Mouse (Mus musculus): ENCODE results near the gene Pxk.

DNA sequence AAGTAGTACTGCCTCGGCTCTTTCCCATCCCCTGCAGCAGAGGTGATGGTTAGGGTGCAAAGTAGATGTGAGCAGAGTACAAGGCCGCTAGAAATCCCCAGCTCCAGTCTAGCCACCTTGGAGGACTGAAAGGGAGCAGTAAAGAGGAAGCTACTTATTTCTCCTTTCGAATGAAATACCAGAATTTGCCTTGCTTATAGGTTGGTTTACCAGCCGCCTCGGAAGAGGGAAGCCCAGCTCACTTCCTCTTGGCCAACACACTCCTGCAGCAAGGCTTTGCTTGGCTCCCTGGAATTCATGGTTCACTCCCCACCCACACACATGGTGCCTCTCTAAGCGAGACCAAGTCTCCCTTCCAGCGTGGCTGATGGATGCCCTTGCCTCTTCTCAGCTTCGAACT, 34.8 kb downstream of the Pxk start:
- TF ChIP-seq CTCF (IDR thresholded peaks at IDR 0.05; ENCODE audit: borderline replicate concordance, insufficient read depth, low read length) = no peak
- no peak for TF ChIP-seq POLR2A (IDR thresholded peaks at IDR 0.05; ENCODE audit: low read depth, low read length)

All from embryonic fibroblast, embryonic 13.5 days (primary cell).